Mouse (Mus musculus) liver, postnatal 0 days (tissue): Measurements from ENCODE around the gene Pptc7.

Experiments
- CTCF ChIP-seq: sonication (generic); IDR thresholded peaks from 2 replicates; pipeline ENCODE4 v1.5.1; 2016; ENCODE audit warnings: antibody characterized with exemption, low read depth
- EP300 ChIP-seq: IDR thresholded peaks from 2 replicates; pipeline ENCODE4 v1.6.1; 2016; ENCODE audit warnings: antibody characterized with exemption, low read depth, mild to moderate bottlenecking

DNA sequence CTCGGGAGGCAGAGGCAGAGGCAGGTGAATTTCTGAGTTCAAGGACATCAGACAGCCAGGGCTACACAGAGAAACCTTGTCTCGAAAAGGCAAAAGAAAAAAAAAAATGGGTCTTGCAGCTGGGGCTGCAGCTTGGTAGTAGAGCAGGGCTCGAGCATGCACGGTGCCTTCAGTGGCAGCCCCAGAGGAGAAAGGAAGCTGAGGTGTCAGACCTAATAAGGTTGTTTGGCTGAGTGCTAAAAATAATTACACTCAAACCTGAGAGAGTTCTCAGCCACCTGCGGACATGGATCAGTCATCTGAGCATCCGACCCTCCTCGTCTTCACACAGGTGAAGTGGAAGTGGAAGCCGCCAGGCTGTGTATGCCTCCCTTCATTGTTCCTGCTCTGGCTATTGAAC is 26.5 kb downstream of the Pptc7 start:
- TF ChIP-seq CTCF (no peak), EP300 (no peak)
